8 mouse cellular contexts compared by ENCODE assay signal in genomic region chr6:122669406-122670200, GRCm38 (mm10). TPM values are rescaled to one million over a fixed set of nuclear protein-coding genes. Genes with fewer than 3 reads are reported as not detected.
A peak's percentile ranks its signal among the peaks of the same experiment; 100 is the strongest.
DNase-seq lines count a peak whose midpoint lies in the region; ATAC-seq and TF ChIP-seq lines count a peak whose summit lies in the region.

No protein-coding gene starts in this region.

- H3K27me3 ChIP-seq in G1E (ENCODE audit: insufficient read depth, low read length), result no peaks in the 10 kb centered on the region
- H3K27me3 ChIP-seq in forebrain, embryonic 16.5 days (replicated peaks; ENCODE audit: control insufficient read depth, insufficient read depth, low read length), result no peaks in the 10 kb centered on the region
- H3K27me3 ChIP-seq in liver, postnatal 0 days (ENCODE audit: insufficient read depth, low read length), result no peaks in the 10 kb centered on the region
- no peaks in the 10 kb centered on the region for H3K27me3 ChIP-seq in neural tube, embryonic 14.5 days (ENCODE audit: control insufficient read depth, insufficient read depth, low read length)
- H3K27me3 ChIP-seq in testis, adult 2 months (ENCODE audit: control insufficient read depth, insufficient read depth, low read length), result no peaks in the 10 kb centered on the region

- H3K36me3 ChIP-seq in G1E (replicated peaks), result no peaks in the 10 kb centered on the region
- H3K36me3 ChIP-seq in forebrain, embryonic 16.5 days (ENCODE audit: control insufficient read depth, insufficient read depth), result no peaks in the 10 kb centered on the region
- no peaks in the 10 kb centered on the region for H3K36me3 ChIP-seq in liver, postnatal 0 days (replicated peaks; ENCODE audit: insufficient read depth, low read length)
- H3K36me3 ChIP-seq in neural tube, embryonic 14.5 days (ENCODE audit: control insufficient read depth, insufficient read depth, low read length), result no peaks in the 10 kb centered on the region
- no peaks in the 10 kb centered on the region for H3K36me3 ChIP-seq in testis, adult 2 months (ENCODE audit: control insufficient read depth, insufficient read depth, low read length)

- peak overlapping the region; percentile 67 for H3K4me2 ChIP-seq in forebrain, embryonic 16.5 days (ENCODE audit: low read length)
- peak overlapping the region; percentile 57 for H3K4me2 ChIP-seq in liver, postnatal 0 days (ENCODE audit: low read depth, low read length)
- peak overlapping the region; percentile 55 for H3K4me2 ChIP-seq in neural tube, embryonic 14.5 days (ENCODE audit: low read depth, low read length)

- TF ChIP-seq CTCF in G1E (IDR thresholded peaks at IDR 0.05; ENCODE audit: low read depth, low read length), result peak; percentile 78
- TF ChIP-seq CTCF in liver, postnatal 0 days (IDR thresholded peaks at IDR 0.05; ENCODE audit: low read depth), result peak; percentile 96
- peak; percentile 100 for TF ChIP-seq CTCF in testis, adult 2 months (IDR thresholded peaks at IDR 0.05; ENCODE audit: control insufficient read depth, insufficient read depth, insufficient replicate concordance, low read depth, low read length)

- TF ChIP-seq EP300 in liver, postnatal 0 days (IDR thresholded peaks at IDR 0.05; ENCODE audit: low read depth), result no peak

- H3K4me3 ChIP-seq in G1E (ENCODE audit: low read depth, low read length), result no peak overlapping the region
- peak overlapping the region; percentile 53 for H3K4me3 ChIP-seq in forebrain, embryonic 16.5 days (replicated peaks; ENCODE audit: low read length)
- H3K4me3 ChIP-seq in liver, postnatal 0 days (ENCODE audit: low read depth, low read length), result no peak overlapping the region; the same call in 1 of the 2 replicates
- H3K4me3 ChIP-seq in neural tube, embryonic 14.5 days (ENCODE audit: low read depth, low read length), result peak overlapping the region; percentile 36
- H3K4me3 ChIP-seq in testis, adult 2 months (ENCODE audit: control insufficient read depth, low read depth, low read length), result peak overlapping the region; percentile 51; the same call in 1 of the 2 replicates

- 4% methylated on average over 19 of the region's 19 CpGs for WGBS in forebrain, embryonic 16.5 days
- WGBS in liver, postnatal 0 days (ENCODE audit: insufficient replicate concordance), result 9% methylated on average over 19 of the region's 19 CpGs
- 8% methylated on average over 19 of the region's 19 CpGs for WGBS in neural tube, embryonic 14.5 days

- no peaks in the 10 kb centered on the region for H3K4me1 ChIP-seq in G1E (ENCODE audit: insufficient read depth, low read depth, low read length)
- 0 out of 2 replicates have a peak, but pooled peaks cover 7% of the 10 kb centered on the region for H3K4me1 ChIP-seq in forebrain, embryonic 16.5 days (replicated peaks; ENCODE audit: control insufficient read depth, insufficient read depth, low read length)
- no peaks in the 10 kb centered on the region for H3K4me1 ChIP-seq in liver, postnatal 0 days (ENCODE audit: insufficient read depth)
- no peaks in the 10 kb centered on the region for H3K4me1 ChIP-seq in neural tube, embryonic 14.5 days (ENCODE audit: control insufficient read depth, insufficient read depth, low read length)
- H3K4me1 ChIP-seq in testis, adult 2 months (ENCODE audit: control insufficient read depth, insufficient read depth, low read length), result peaks cover 4% of the 10 kb centered on the region

- H3K9ac ChIP-seq in forebrain, embryonic 16.5 days (replicated peaks; ENCODE audit: low read depth, low read length), result peak overlapping the region; percentile 49
- H3K9ac ChIP-seq in liver, postnatal 0 days (replicated peaks), result no peak overlapping the region
- H3K9ac ChIP-seq in neural tube, embryonic 14.5 days (replicated peaks; ENCODE audit: low read depth, low read length), result peak overlapping the region; percentile 28

- H3K27ac ChIP-seq in forebrain, embryonic 16.5 days (ENCODE audit: low read length), result no peak overlapping the region
- H3K27ac ChIP-seq in liver, postnatal 0 days (ENCODE audit: low read depth), result no peak overlapping the region
- H3K27ac ChIP-seq in neural tube, embryonic 14.5 days (ENCODE audit: low read depth, low read length), result no peak overlapping the region
- no peak overlapping the region for H3K27ac ChIP-seq in testis, adult 2 months (ENCODE audit: control insufficient read depth, insufficient read depth, low read depth, low read length)

- ATAC-seq in G1E (ENCODE audit: extremely low read depth, insufficient number of reproducible peaks, low FRiP score, poor library complexity, severe bottlenecking), result no peak
- peak; percentile 94 for ATAC-seq in forebrain, embryonic 16.5 days
- peak; percentile 71 for ATAC-seq in liver, postnatal 0 days
- peak; percentile 95 for ATAC-seq in neural tube, embryonic 14.5 days (ENCODE audit: low read depth)

- intact Hi-C loops in heart, postnatal 25 days (cut with DNase I), result loop anchor here (2.0 to 5.0 kb wide), 2 partner anchors 49 to 118 kb away; no protein-coding TSS in a partner anchor

- no peaks in the 10 kb centered on the region for H3K9me3 ChIP-seq in G1E (replicated peaks)
- no peaks in the 10 kb centered on the region for H3K9me3 ChIP-seq in forebrain, embryonic 16.5 days (ENCODE audit: control insufficient read depth, low read length)
- no peaks in the 10 kb centered on the region for H3K9me3 ChIP-seq in liver, postnatal 0 days (ENCODE audit: low read length)
- no peaks in the 10 kb centered on the region for H3K9me3 ChIP-seq in neural tube, embryonic 14.5 days (ENCODE audit: control insufficient read depth, low read length)

- DNase-seq in G1E (ENCODE audit: low spot score), result peak; percentile 26
- DNase-seq in cerebellum, adult 18-20 months, result peak; percentile 98 to 99
- peak; percentile 56 for DNase-seq in heart, postnatal 25 days (ENCODE audit: low spot score)
- DNase-seq in layer of hippocampus, adult 11-12 months (ENCODE audit: low spot score), result peak; percentile 99
- peak; percentile 89 for DNase-seq in liver, postnatal 0 days

- TF ChIP-seq POLR2A in testis, adult 2 months (IDR thresholded peaks at IDR 0.05; ENCODE audit: control insufficient read depth, low read depth, low read length), result no peak

RNA-seq across cellular contexts. Expression of gene Nanog, which starts 37.7 kb away (rescaled TPM):
- total RNA-seq in G1E (2014; fragmentation: Nextera tagmentation) (not detected in 2 replicates), G1E (2017) (0.12 and 0.27 TPM in 2 replicates)
- not detected in 2 replicates for polyA plus RNA-seq in G1E (2012)
- 0.13 TPM in 1 of 2 replicates, not detected in the other for polyA plus RNA-seq in forebrain, embryonic 16.5 days (2015; fragmentation: Nextera tagmentation; extraction: Ambion mirVana)
- total RNA-seq in heart, postnatal 25 days (2021), result not detected
- polyA plus RNA-seq in liver, postnatal 0 days (2015; fragmentation: Nextera tagmentation; extraction: Ambion mirVana), result not detected in 2 replicates
- 0.29 and 0.30 TPM in 2 replicates for polyA plus RNA-seq in neural tube, embryonic 14.5 days (2014; fragmentation: Nextera tagmentation; extraction: Ambion mirVana)
- polyA plus RNA-seq in testis, adult 2 months (2012; rRNA removed), result 0.08 and 0.10 TPM in 2 replicates

RNA-seq across cellular contexts. Expression of gene Dppa3, which starts 43.4 kb away (rescaled TPM):
- total RNA-seq in G1E (2014; fragmentation: Nextera tagmentation) (not detected in 2 replicates), G1E (2017) (not detected in 2 replicates)
- polyA plus RNA-seq in G1E (2012), result not detected in 2 replicates
- not detected in 2 replicates for polyA plus RNA-seq in forebrain, embryonic 16.5 days (2015; fragmentation: Nextera tagmentation; extraction: Ambion mirVana)
- total RNA-seq in heart, postnatal 25 days (2021), result not detected
- polyA plus RNA-seq in liver, postnatal 0 days (2015; fragmentation: Nextera tagmentation; extraction: Ambion mirVana), result 0.16 TPM in 1 of 2 replicates, not detected in the other
- not detected in 2 replicates for polyA plus RNA-seq in neural tube, embryonic 14.5 days (2014; fragmentation: Nextera tagmentation; extraction: Ambion mirVana)
- 0.17 TPM in 1 of 2 replicates, not detected in the other for polyA plus RNA-seq in testis, adult 2 months (2012; rRNA removed)

RNA-seq across cellular contexts. Expression of gene Gdf3, which starts 59.7 kb away (rescaled TPM):
- not detected in 2 replicates for total RNA-seq in G1E (2014; fragmentation: Nextera tagmentation)
- 0.05 and 0.06 TPM in 2 replicates for total RNA-seq in G1E (2017)
- 0.04 and 0.09 TPM in 2 replicates for polyA plus RNA-seq in G1E (2012)
- polyA plus RNA-seq in forebrain, embryonic 16.5 days (2015; fragmentation: Nextera tagmentation; extraction: Ambion mirVana), result not detected in 2 replicates
- not detected for total RNA-seq in heart, postnatal 25 days (2021)
- 0.47 and 1.0 TPM in 2 replicates for polyA plus RNA-seq in liver, postnatal 0 days (2015; fragmentation: Nextera tagmentation; extraction: Ambion mirVana)
- polyA plus RNA-seq in neural tube, embryonic 14.5 days (2014; fragmentation: Nextera tagmentation; extraction: Ambion mirVana), result not detected in 2 replicates
- 0.05 and 0.06 TPM in 2 replicates for polyA plus RNA-seq in testis, adult 2 months (2012; rRNA removed)

Comparison
In these comparisons a context has a peak if more than half of its experiments do, and no peak if none do; other contexts are left out.
1. DNase-seq: peak in every context shown above with its lines; median percentile 99 in layer of hippocampus, adult 11-12 months; 98 in cerebellum, adult 18-20 months; 89 in liver, postnatal 0 days; 56 in heart, postnatal 25 days; 26 in G1E.
2. H3K4me3 ChIP-seq: peak in forebrain, embryonic 16.5 days (single experiment), neural tube, embryonic 14.5 days (single experiment) and testis, adult 2 months (single experiment); none in G1E (single experiment) and liver, postnatal 0 days (single experiment).
3. Peak in every context shown above with its lines, with median percentiles within 50 percentile points of each other: CTCF ChIP-seq and H3K4me2 ChIP-seq.